Mouse (Mus musculus): ENCODE measurements around the gene Serpind1. TPM values are rescaled to one million over a fixed set of nuclear protein-coding genes. Genes with fewer than 3 reads are reported as not detected.

The Serpind1 gene
- polyA plus RNA-seq, 1 experiment from 2014 or later, result 0.41 TPM

DNA sequence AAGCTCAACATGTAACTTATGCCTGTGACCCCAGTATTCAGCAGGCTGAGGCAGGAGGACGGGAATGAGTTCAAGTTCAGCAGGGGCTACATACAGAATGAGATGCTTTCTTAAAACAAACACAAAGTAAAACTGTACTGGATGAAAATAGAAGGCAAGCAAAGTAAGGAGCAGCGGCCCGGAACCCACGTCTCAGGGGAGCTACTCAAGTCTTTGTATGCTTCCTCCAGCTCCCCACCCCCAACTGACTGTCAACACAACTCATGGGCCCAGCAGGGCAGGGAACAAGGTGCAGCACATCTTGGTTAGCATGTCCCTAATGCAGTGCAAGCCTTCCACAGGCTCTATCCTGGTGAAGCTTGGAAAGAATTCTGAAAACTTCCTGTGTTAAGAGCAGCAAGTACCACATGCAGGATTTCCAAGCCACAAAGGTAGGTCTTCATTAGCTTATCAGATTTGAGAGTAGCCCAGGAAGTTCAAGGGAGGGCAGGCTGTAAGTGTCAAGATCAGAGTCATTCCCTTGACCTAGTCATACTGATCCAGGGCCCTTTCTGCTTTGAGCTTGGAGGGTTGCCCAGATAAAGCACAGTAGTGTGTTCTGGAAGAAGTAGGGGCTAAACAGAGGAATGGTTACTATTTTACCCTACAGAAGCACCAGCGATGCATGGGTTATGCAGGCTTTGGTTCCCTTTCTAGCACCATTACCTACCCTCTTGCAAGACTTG lies 27.5 kb upstream of the Serpind1 start:
- Histone ChIP-seq H3K27ac (replicated peaks) (no peak overlapping the region), H3K9me3 (ENCODE audit: control insufficient read depth, low read length) (no peaks in the 10 kb centered on the region), H3K4me3 (ENCODE audit: low read depth, low read length) (no peak overlapping the region), H3K9ac (ENCODE audit: low read length) (no peak overlapping the region), H3K36me3 (ENCODE audit: control insufficient read depth, insufficient read depth, low read length) (peaks cover 19% of the 10 kb centered on the region), H3K27me3 (ENCODE audit: control insufficient read depth, insufficient read depth, low read length) (no peaks in the 10 kb centered on the region), H3K4me1 (replicated peaks; ENCODE audit: control insufficient read depth, insufficient read depth) (no peaks in the 10 kb centered on the region), H3K4me2 (replicated peaks; ENCODE audit: low read depth) (no peak overlapping the region)
- 79% methylated on average over 5 of the region's 5 CpGs for WGBS
- no peak for ATAC-seq (ENCODE audit: low FRiP score, low TSS enrichment)
- TF ChIP-seq CTCF (IDR thresholded peaks at IDR 0.05; ENCODE audit: low read depth) (no peak), EP300 (optimal IDR thresholded peaks at IDR 0.05) (no peak)
- no peak for DNase-seq (ENCODE audit: low spot score)

DNA sequence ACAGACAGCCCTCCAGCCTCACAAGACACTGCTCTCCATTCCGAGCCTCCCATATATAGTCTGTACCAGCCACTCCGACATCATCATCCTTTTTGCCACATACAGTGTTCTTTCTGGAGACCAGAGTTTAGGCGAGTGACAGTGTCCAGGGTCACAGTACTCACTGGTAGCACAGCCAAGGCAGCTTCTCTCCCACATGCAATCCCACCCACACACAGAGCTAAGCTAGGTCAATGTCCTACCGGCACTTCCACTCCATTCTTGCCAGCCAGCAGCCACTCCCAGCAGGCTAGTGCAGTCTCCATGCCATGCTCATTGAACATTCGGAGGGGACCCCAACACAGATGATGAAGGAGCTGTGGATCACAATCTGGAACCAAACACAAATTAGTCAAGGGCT lies 23.7 kb upstream of the Serpind1 start:
- no peak for TF ChIP-seq CTCF (IDR thresholded peaks at IDR 0.05; ENCODE audit: low read depth)
- no peak for TF ChIP-seq EP300 (optimal IDR thresholded peaks at IDR 0.05)
- Histone ChIP-seq H3K4me3 (ENCODE audit: low read depth, low read length) (no peak overlapping the region), H3K36me3 (ENCODE audit: control insufficient read depth, insufficient read depth, low read length) (peaks cover 17% of the 10 kb centered on the region), H3K4me2 (replicated peaks; ENCODE audit: low read depth) (no peak overlapping the region), H3K9me3 (ENCODE audit: control insufficient read depth, low read length) (no peaks in the 10 kb centered on the region), H3K9ac (ENCODE audit: low read length) (no peak overlapping the region), H3K27ac (replicated peaks) (no peak overlapping the region), H3K4me1 (replicated peaks; ENCODE audit: control insufficient read depth, insufficient read depth) (no peaks in the 10 kb centered on the region), H3K27me3 (ENCODE audit: control insufficient read depth, insufficient read depth, low read length) (no peaks in the 10 kb centered on the region)
- DNase-seq (ENCODE audit: low spot score) (no peak), ATAC-seq (ENCODE audit: low FRiP score, low TSS enrichment) (no peak)
- WGBS, result 91% methylated on average over 5 of the region's 5 CpGs

DNA sequence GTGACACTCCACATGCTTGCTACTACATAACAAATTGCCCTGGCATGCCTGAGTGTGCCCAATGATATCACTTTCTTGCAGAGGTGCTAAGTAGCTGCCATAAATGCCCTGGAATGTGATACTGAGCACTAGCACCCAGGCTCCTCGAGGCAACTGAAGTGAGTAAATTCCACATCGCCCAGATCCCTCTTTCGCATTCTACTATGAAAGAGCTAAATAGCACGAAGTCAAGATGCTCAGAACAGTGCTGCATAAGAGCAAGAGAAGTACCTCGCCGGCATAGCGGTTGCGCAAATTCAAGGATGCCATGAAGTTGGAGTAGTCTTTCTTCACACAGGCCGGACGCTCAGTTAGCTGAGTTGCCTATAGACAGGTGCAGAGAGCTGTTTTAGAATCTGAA lies 22.1 kb upstream of the Serpind1 start:
- ATAC-seq (ENCODE audit: low FRiP score, low TSS enrichment) (no peak), DNase-seq (ENCODE audit: low spot score) (no peak)
- H3K36me3 ChIP-seq (ENCODE audit: control insufficient read depth, insufficient read depth, low read length), result peaks cover 16% of the 10 kb centered on the region

DNA sequence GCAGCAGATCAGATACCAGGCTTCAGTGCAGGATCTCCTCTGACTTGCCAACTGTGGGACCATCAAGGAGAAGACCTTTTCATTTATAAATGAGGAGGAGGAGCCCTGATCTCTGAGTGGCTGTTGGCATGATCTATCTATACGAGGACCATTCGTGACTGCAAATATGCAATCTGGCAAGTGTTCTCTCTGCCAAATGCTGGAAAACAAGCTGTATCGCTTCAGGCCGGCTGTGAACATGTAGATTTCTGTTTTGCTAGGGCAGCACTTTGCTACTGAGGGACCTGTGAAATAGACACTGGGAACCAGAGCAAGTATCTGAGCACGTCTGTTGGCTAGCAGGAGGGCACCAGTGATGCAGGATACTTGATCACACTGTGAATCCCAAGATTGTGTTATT lies 18.6 kb upstream of the Serpind1 start:
- DNase-seq (ENCODE audit: low spot score) (no peak), ATAC-seq (ENCODE audit: low FRiP score, low TSS enrichment) (no peak)
- Histone ChIP-seq H3K9me3 (ENCODE audit: control insufficient read depth, low read length) (no peaks in the 10 kb centered on the region), H3K36me3 (ENCODE audit: control insufficient read depth, insufficient read depth, low read length) (peaks cover 19% of the 10 kb centered on the region), H3K4me3 (ENCODE audit: low read depth, low read length) (no peak overlapping the region), H3K27me3 (ENCODE audit: control insufficient read depth, insufficient read depth, low read length) (no peaks in the 10 kb centered on the region), H3K9ac (ENCODE audit: low read length) (no peak overlapping the region), H3K4me1 (replicated peaks; ENCODE audit: control insufficient read depth, insufficient read depth) (no peaks in the 10 kb centered on the region), H3K27ac (replicated peaks) (no peak overlapping the region), H3K4me2 (replicated peaks; ENCODE audit: low read depth) (no peak overlapping the region)
- TF ChIP-seq EP300 (optimal IDR thresholded peaks at IDR 0.05) (no peak), CTCF (IDR thresholded peaks at IDR 0.05; ENCODE audit: low read depth) (no peak)
- WGBS, result 84% methylated on average over 5 of the region's 5 CpGs

More for the DNA sequence above, 22.1 kb upstream of the Serpind1 start:
- Histone ChIP-seq H3K27ac (replicated peaks) (no peak overlapping the region), H3K9me3 (ENCODE audit: control insufficient read depth, low read length) (no peaks in the 10 kb centered on the region), H3K9ac (ENCODE audit: low read length) (no peak overlapping the region), H3K4me3 (ENCODE audit: low read depth, low read length) (no peak overlapping the region), H3K4me2 (replicated peaks; ENCODE audit: low read depth) (no peak overlapping the region), H3K4me1 (replicated peaks; ENCODE audit: control insufficient read depth, insufficient read depth) (no peaks in the 10 kb centered on the region), H3K27me3 (ENCODE audit: control insufficient read depth, insufficient read depth, low read length) (no peaks in the 10 kb centered on the region)
- 94% methylated on average over 10 of the region's 10 CpGs for WGBS
- TF ChIP-seq CTCF (IDR thresholded peaks at IDR 0.05; ENCODE audit: low read depth), result no peak
- no peak for TF ChIP-seq EP300 (optimal IDR thresholded peaks at IDR 0.05)

GRCm38 (mm10) chr16:17316554-17316953 lies 14.6 kb upstream of the Serpind1 start:
- TF ChIP-seq CTCF (IDR thresholded peaks at IDR 0.05; ENCODE audit: low read depth) (no peak), EP300 (optimal IDR thresholded peaks at IDR 0.05) (no peak)
- no peak for DNase-seq (ENCODE audit: low spot score)
- no peaks in the 10 kb centered on the region for H3K9me3 ChIP-seq (ENCODE audit: control insufficient read depth, low read length)
- H3K4me1 ChIP-seq (replicated peaks; ENCODE audit: control insufficient read depth, insufficient read depth), result no peaks in the 10 kb centered on the region
- H3K27me3 ChIP-seq (ENCODE audit: control insufficient read depth, insufficient read depth, low read length), result no peaks in the 10 kb centered on the region
- H3K27ac ChIP-seq (replicated peaks), result no peak overlapping the region
- H3K4me3 ChIP-seq (ENCODE audit: low read depth, low read length), result no peak overlapping the region
- H3K4me2 ChIP-seq (replicated peaks; ENCODE audit: low read depth), result no peak overlapping the region
- peaks cover 14% of the 10 kb centered on the region; the same call in 1 of the 2 replicates for H3K36me3 ChIP-seq (ENCODE audit: control insufficient read depth, insufficient read depth, low read length)
- no peak for ATAC-seq (ENCODE audit: low FRiP score, low TSS enrichment)
- 89% methylated on average over 7 of the region's 7 CpGs for WGBS
- no peak overlapping the region for H3K9ac ChIP-seq (ENCODE audit: low read length)

DNA sequence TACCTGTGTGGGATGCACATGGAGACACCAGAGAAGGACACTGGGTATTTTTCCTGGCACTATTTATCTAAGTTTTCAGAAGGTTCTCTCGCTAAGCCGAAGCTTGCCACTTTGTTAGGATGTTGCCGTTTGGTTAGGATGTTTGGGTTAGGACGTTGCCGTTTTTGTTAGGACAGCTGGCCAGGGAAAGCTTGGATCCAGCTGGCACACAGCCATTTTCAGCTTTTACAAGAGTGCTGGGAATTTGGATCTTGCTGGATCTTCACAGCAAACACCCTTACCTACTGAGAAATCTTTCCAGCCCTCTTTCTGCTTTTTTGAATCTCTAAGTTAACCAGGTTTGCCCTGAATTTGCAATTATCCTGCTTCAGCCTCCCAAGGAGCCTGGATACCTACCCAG lies 9.7 kb upstream of the Serpind1 start:
- 35% methylated on average over 5 of the region's 5 CpGs for WGBS
- peaks cover 13% of the 10 kb centered on the region for H3K36me3 ChIP-seq (ENCODE audit: control insufficient read depth, insufficient read depth, low read length)
- TF ChIP-seq EP300 (optimal IDR thresholded peaks at IDR 0.05) (no peak), CTCF (IDR thresholded peaks at IDR 0.05; ENCODE audit: low read depth) (no peak)
- no peak overlapping the region for H3K4me2 ChIP-seq (replicated peaks; ENCODE audit: low read depth)
- DNase-seq (ENCODE audit: low spot score) (no peak), ATAC-seq (ENCODE audit: low FRiP score, low TSS enrichment) (no peak)
- H3K27ac ChIP-seq (replicated peaks), result no peak overlapping the region
- H3K9me3 ChIP-seq (ENCODE audit: control insufficient read depth, low read length), result no peaks in the 10 kb centered on the region
- no peaks in the 10 kb centered on the region for H3K27me3 ChIP-seq (ENCODE audit: control insufficient read depth, insufficient read depth, low read length)
- H3K4me1 ChIP-seq (replicated peaks; ENCODE audit: control insufficient read depth, insufficient read depth), result no peaks in the 10 kb centered on the region
- no peak overlapping the region for H3K9ac ChIP-seq (ENCODE audit: low read length)
- H3K4me3 ChIP-seq (ENCODE audit: low read depth, low read length), result no peak overlapping the region

All from stomach, postnatal 0 days (tissue).